Mouse (Mus musculus) G1E-ER4 (cell line): Measurements from ENCODE around the gene Gm44965. TPM values are rescaled to one million over a fixed set of nuclear protein-coding genes. Genes with fewer than 3 reads are reported as not detected.

ENCODE experiments used
- GATA1 ChIP-seq: IDR thresholded peaks from one replicate; pipeline ENCODE4 v1.8.0; 2012; ENCODE audit warnings: low read length, inconsistent platforms
- polyA plus RNA-seq: library from polyadenylated mRNA; stranded (reverse); fragments of >175 nt; gene quantifications from 2 replicates; pipeline ENCODE4 v1.2.3, GENCODE M21; 2012

The Gm44965 gene
- not detected in 2 replicates for polyA plus RNA-seq

DNA sequence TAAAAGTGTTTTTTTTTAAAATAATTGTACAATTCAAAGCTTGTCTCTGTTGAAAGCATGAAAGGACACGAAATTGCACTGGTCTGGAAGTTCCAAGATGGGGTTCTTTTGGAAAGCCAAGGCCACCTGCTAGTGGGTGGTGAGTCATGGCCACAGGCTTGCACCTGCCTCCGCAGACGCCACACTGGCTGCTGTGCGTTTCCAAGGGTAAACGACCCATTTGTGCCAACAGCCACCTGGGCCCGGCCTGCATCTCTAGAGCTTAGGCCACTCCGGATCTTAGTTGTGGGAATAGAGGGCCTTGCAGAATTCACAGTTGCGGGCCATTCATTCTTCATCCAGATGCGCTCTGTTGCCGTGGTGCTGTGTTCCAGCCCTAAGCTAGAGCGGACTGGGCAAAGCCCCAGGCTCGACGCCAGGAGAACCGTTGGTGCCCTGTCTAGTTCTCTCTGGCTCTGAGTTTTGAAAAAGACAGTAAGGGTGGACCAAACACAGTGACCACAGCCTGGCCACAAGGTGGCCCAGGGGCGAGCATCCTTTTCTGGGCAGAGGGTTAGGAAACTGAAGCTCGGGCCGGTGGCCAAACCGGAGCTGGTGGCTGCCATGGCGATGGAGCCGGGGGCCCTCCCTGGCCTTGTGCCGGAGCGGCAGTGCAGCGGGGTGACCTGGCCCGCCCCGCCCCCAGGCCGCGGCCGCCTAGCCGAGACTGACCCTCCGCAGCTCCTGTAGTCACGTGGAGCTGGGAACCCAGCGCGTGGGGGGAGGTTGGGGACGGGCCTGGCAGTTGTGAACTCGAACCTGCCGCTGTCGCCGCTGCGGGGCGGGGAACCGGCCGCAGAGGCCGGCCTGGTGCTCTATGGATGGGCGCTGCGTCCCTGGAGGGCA is at the start of gene Gm44965, which contains the start of gene Repin1:
Gene Gm44965, plus strand, starts transcription at position 784 of the 885 bp plus-strand sequence.
Gene Repin1, plus strand, starts transcription at position 726 of the 885 bp plus-strand sequence.
- TF ChIP-seq GATA1, result no peak

DNA sequence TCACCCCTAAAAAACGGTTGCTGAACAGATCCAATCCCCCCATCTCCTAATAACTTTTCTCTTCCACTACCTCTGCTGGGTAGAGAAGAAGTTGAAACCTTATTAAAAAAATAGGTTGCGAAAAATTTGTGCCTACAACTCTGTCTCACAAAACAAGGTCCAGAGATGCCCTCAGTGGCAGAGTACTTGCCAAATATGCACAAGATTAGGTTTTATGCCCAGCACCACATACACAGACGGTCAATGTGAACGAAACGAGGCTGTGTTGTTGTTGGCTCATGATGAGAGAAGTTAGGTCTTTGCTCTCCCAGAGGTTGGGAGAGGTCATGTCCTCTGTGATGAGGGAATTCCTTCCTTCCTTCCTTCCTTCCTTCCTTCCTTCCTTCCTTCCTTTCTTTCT is 48.5 kb upstream of the Gm44965 start:
- no peak for TF ChIP-seq GATA1

DNA sequence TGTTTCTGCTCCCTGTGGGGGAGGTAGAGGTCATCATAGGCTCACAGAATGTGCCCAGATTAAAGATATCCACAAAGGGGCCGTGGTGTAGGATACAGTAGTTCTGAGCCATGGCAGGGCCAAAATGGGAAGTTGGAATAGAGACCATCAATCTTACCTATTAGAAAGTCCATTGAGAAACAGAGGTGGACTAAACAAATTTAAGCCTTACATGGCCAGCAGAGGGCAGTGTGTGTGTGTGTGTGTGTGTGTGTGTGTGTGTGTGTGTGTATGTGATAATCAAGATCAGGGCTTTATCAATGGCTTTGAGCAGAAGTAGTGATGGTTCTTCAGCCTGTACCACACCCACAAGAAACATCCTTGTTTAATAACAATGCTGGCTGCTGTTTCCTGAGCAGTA is 47.5 kb upstream of the Gm44965 start:
- no peak for TF ChIP-seq GATA1

DNA sequence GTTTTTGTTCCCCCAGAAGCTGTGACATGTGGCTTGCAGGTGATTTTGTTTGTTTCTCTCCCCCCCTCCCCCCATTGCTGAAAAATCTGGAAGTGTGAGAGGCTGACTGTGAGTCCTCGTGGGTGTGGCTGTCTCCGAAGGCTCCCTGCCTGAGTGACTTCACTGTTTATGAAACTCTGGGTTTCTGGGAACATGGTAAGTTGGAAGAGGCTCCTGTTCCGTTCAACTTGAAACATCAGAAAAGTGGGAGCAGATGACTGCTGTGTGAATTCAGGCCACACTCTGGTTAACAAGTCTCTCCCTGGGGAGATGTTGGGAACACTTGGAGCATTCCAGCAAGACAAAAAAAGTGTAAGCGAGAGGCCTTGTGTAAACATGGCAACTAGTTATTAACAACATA is 46.9 kb upstream of the Gm44965 start:
- no peak for TF ChIP-seq GATA1

DNA sequence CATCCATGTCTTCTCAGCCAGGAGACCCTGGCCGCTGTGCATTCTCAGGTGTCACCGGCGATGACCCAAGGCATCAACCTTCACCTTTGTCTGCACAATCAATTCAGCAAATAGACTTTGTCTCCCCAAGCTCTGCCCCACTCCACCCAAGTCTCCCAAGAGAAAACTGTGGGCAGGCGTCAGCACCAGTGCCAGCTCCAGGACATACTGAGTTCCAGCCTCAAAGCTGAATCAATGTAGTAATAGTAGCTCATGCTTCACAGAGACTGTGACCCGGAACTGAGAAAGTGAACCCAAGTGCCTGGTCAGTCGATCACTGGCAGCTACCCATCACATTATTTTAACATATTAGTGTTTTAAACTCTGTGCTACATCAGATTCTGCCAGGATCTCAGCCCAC is 45.4 kb upstream of the Gm44965 start:
- no peak for TF ChIP-seq GATA1

DNA sequence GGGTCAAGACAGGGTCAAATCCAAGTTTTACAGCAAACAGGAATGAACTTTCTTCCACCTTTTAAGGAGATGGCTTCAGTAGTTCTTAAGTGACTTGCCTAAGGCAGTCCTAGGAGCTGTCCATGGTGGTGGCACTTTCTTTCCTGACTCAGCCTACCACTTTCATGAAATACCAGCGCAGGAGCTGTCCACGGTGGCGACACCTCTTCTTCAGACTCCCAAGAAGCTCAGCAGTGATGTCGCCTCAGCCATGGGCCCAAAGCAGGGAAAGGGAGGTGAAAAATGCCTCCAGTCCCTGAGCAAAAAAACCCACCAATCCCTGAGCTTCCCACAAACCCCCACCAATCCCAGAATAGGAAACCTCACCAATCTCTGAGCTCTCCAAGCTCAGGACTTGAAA is 40.8 kb upstream of the Gm44965 start:
- TF ChIP-seq GATA1, result no peak

DNA sequence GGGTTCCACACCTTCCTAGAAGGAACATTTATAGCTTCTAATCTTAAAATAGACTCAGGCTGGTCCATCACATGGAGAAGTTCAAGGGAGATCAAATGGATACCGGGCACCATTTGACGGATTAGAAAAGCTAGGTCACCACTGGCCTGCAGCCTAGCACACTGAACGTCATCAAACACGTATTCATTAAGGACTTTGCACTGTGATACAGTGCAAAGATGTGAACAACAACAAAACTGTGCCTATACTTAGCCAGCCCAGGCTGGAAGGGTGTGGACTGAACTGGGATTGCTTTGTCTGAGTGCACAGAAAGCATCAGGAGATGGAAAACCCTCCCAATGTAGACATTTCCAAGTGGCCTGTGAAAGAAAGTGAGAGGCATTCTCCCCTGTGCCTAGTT is 39.9 kb upstream of the Gm44965 start:
- no peak for TF ChIP-seq GATA1

DNA sequence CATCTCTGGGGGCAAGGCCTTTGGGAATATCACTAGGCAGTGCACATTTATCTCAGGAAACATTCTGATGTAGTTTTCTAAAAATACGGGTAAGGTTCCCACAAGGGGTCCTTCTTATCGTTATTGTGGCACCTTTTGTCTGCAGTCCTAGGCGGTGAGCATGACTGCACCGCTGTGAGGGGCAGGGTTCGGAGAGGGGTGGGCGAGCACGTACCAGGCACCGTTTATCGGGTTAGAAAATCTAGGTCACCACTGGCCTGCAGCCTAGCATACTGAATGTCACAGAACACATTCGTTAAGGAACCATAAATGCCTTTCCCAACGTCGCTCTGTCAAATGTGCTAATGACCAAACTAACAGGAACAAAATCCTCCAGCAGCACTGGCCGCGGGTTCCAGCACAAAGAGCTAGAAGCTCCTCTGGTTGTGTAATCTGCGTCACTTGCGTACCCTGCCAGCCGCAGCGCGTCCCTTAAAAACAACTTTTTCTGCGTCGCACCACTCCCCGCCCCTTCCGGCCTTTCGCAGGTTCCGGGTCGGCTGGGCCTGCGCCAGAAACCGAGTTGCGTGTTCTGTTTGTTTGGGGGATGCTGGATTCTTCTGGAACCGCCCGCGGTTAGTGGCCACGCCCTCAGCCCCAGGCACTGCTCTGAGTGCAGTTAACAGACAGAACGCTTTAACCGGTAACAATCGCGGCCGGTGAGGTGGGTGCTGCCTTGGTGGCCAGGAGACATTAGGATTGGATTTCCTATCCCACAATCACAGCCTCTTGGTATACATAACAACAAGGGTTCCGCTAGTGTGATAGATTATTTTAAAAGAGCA is 39.2 kb upstream of the Gm44965 start, which contains the start of gene Lrrc61:
Gene Lrrc61, plus strand, starts transcription at position 517 of the 824 bp plus-strand sequence.
- TF ChIP-seq GATA1, result no peak

DNA sequence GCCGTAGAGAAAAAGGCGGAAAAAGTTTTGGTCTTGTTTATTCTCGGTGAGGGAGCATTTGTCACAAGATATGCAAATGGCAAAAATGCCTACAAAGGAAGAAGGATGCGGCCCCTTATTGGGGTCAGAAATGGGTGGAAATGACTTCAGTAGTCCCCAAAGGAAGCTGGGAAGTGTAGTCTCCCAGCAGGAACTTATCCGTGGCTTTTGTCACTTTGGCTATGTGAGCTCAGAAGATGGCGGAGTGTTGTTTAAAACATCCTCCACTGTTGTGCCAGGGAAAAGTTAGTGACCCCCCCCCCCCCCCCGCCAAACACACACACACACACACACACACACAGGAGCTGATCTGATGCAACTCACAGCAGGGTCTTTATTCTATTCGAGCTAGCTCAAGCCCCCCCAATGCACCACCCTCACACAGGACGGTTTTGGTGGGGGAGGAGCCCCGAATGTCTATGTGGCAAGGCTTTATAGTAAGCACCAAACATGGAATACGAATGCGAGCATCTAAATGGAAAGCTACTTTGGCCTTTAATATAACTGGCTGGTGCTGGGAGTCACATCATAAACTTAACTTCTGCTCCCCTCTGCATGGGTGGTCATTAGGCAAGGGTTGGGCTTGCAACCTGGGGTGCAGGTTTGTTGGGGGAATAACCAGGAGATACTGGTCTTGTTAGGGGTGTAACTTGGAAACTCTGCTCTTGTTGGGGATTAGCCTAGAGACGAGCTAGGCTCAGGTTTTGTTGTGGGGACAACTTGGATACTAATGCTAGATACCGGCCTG is 38.4 kb upstream of the Gm44965 start:
- no peak for TF ChIP-seq GATA1

DNA sequence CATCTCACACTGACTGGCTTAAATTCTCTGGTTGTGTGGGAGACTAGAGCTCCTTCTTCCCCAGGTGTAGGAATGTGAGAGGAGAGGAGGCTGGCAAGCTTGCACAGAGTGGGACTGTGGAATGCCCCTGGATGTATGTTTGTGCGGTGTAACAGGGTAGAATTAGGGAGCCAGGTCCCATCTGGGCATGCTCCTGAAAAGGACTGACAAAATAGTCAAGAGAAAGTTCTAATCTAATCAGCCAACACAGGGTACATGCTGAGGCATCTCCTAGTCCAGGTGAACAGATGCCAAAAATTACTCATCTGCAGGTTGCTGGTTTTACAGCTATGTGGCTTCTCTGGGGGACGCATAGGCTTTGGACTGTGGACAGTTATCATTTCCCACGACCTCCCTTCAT is 37.8 kb upstream of the Gm44965 start:
- TF ChIP-seq GATA1, result no peak

DNA sequence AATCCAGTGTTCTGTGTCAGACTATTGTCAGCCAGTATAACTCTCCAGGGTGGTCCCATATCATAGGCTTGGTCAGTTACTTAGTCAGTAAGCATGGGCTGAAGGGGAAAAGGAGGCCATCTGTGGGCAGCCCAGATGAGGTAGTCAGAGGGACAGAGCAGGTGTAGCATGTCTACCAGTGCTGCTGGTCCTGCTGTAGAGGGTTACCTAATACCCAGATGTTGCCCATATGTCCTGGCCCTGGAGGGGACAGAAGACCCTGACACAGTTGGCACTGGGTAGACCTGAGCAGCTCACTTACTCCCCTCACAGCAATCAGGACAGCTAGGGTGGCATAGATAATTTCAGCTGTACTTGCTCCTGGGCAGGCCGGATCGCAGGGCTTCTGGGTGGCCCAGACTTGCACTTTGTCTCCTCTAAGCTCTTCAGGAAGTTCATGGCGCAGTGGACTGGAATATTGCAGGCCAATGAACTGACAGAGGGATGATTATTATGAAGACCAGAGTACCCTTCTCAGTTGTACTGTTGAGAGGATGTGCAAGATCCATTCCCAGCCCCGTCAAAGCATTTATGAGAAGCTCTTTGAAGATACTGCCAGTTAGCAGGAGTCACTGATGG is 27.9 kb upstream of the Gm44965 start:
- no peak for TF ChIP-seq GATA1

DNA sequence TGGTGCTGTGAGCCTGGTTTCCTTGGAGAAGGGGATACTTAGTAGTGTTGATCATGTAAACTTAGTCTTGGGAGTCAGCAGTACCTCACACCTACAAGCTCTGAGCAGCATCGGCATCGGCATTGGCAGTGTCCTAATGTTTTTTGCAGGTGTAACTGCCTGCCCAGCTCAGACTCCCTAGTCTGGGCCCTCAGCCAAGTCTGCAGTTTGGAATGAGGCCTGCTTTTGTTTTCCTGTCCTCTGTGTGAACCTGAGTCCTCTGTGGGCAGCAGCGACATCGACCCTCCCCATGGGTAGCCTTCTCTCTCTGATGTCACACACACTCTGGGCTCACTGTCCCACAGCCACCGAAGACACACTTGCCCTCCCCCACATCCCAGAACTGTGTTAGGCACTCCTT is 27.4 kb upstream of the Gm44965 start:
- no peak for TF ChIP-seq GATA1

DNA sequence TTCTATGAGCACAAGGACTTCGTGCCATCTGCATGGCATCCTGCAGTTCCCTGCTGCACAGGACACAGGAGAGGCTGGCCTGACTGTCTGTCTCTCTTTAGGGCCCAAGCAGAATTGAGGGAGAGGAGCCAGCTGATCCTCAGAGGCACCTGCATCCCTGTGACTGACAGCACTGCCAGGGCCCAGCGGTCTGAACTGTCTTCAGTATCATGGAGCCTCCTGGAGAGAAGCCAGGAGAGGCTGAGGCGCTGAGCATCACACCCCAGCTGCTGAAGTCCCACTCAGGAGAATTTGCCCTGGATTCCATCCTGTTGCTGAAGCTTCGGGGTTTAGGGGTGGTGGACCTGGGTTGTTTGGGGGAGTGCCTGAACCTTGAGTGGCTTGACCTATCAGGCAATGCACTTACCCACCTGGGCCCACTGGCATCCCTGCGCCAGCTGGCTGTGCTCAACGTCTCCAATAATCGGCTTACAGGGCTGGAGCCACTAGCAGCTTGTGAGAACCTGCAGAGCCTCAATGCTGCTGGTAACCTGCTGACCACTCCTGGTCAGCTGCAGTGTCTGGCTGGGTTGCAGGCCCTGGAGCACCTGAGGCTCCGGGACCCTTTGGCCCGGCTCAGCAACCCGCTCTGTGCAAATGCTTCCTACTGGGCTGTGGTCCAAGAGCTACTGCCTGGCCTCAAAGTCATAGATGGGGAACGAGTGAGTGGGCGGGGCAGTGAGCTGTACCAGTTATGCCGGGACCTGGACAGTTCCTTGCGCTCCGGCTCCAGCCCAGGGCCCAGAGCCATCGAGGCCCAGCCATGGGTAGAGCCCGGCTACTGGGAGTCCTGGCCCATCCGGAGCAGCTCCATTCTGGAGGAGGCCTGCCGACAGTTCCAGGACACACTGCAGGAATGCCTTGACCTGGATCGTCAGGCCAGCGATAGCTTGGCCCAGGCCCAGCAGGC is 25.4 kb upstream of the Gm44965 start:
- no peak for TF ChIP-seq GATA1
